Mouse (Mus musculus) kidney, embryonic 15.5 days (tissue): ENCODE results near the gene Mri1. TPM values are rescaled to one million over a fixed set of nuclear protein-coding genes. Genes with fewer than 3 reads are reported as not detected.
A peak's percentile ranks its signal among the peaks of the same experiment; 100 is the strongest.

Experiments used
- ATAC-seq: fragments of 200-750 bp; cut with Nextera tagmentation; replicated peaks from 2 replicates; pipeline ENCODE4 v1.8.0; 2017; ENCODE audit warnings: moderate TSS enrichment; ENCODE audit not compliant: low FRiP score
- H3K27ac ChIP-seq: fragments of 300-500 bp; sonication (generic); 2 replicates; pipeline ENCODE4 v1.5.1; 2015; ENCODE audit warnings: mild to moderate bottlenecking, inconsistent platforms
- H3K27me3 ChIP-seq: fragments of 300-500 bp; sonication (generic); 2 replicates; pipeline ENCODE4 v1.6.1; 2015; ENCODE audit warnings: inconsistent platforms
- H3K36me3 ChIP-seq: fragments of 300-500 bp; sonication (generic); 2 replicates; pipeline ENCODE4 v1.6.1; 2015; ENCODE audit warnings: inconsistent platforms
- H3K4me1 ChIP-seq: fragments of 300-500 bp; sonication (generic); 2 replicates; pipeline ENCODE4 v1.6.1; 2015; ENCODE audit warnings: inconsistent platforms
- H3K4me2 ChIP-seq: fragments of 300-500 bp; sonication (generic); 2 replicates; pipeline ENCODE4 v1.6.1; 2015; ENCODE audit warnings: moderate library complexity, mild to moderate bottlenecking, inconsistent platforms
- H3K4me3 ChIP-seq: fragments of 300-500 bp; sonication (generic); replicated peaks from 2 replicates; pipeline ENCODE4 v1.5.1; 2015; ENCODE audit warnings: mild to moderate bottlenecking, inconsistent platforms
- H3K9ac ChIP-seq: fragments of 300-500 bp; sonication (generic); 2 replicates; pipeline ENCODE4 v1.6.1; 2015; ENCODE audit warnings: mild to moderate bottlenecking, inconsistent platforms
- H3K9me3 ChIP-seq: fragments of 300-500 bp; sonication (generic); replicated peaks from 2 replicates; pipeline ENCODE4 v1.6.1; 2016; ENCODE audit warnings: inconsistent platforms
- WGBS: fragments of 180-500 bp; shearing (Covaris S2); methylation state at CpG from one replicate; pipeline ENCODE4 v1.1.7; 2015; ENCODE audit warnings: mixed read lengths; 5-methylcytosine and 5-hydroxymethylcytosine counted together
- polyA plus RNA-seq: library from polyadenylated mRNA; unstranded; fragments of >200 nt; fragmentation: Nextera tagmentation; extraction: Ambion mirVana; gene quantifications from 2 replicates; pipeline ENCODE4 v1.2.1, GENCODE M21; 2015

Gene Mri1
- polyA plus RNA-seq, 1 experiment from 2014 or later: 77.8 TPM

DNA sequence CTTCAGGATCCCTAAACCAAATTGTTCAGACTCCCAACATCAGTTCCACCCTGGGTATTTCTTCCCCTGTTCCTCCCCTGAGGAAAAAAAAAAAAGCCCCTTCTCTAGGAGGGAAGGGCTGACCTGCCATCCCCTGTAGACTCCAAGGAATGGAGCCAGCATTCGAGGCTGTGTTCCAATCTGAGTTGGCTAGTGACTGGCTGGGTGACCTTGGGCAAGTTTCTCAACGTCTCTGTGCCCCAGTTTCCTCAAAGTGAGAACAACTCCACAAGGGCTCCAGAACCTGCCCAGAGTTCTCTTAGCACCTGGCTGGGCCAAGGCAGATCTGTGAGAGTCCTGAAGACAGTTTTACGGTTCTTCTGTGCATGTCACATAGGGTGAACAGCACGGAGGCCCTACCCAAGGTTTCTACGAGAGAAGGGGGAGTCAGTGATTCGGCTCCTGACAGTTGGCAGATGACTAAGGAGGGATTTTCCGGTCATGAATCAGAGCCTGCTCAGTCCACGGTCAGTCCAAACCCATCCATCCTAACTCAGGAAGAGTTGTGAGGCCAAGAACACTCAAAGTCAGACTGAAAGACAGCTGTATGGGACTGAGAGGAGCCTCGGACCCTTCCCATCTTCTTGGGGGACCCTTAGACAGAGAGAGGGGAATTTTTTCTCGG lies 21.2 kb downstream of the Mri1 start:
- WGBS: 9% methylated on average over 10 of the region's 10 CpGs
- Histone ChIP-seq H3K27me3 (no peaks in the 10 kb centered on the region), H3K4me1 (peaks cover 20% of the 10 kb centered on the region), H3K27ac (peak overlapping the region; percentile 77), H3K9ac (peak overlapping the region; percentile 96), H3K9me3 (no peaks in the 10 kb centered on the region), H3K36me3 (peaks cover 41% of the 10 kb centered on the region), H3K4me2 (peak overlapping the region; percentile 75), H3K4me3 (peak overlapping the region; percentile 97)
- ATAC-seq: no peak

DNA sequence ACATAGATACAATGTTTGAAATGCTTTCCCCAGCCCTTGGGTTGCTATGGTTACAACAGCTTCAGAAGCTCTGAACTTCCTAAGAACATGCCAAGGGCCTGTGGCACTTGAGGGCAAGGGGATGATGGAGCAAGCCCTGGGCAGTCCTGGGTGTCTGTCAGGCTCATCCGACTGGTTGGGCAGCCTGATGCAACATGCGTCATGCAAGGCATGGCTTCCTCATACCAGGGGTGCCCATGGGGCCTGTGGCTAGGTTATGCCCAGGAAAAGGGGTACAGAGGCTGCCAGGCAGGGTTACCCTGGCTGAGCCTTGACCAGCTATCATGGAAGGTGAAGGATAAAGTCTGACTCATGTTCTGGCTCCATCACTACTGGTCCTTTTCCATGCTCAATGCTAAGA lies 24.1 kb downstream of the Mri1 start:
- peaks cover 18% of the 10 kb centered on the region for H3K4me1 ChIP-seq
- no peak overlapping the region for H3K4me3 ChIP-seq
- no peak for ATAC-seq
- WGBS: 91% methylated on average over 2 of the region's 2 CpGs
- no peaks in the 10 kb centered on the region for H3K9me3 ChIP-seq
- peaks cover 70% of the 10 kb centered on the region for H3K36me3 ChIP-seq
- H3K27ac ChIP-seq: no peak overlapping the region
- H3K4me2 ChIP-seq: no peak overlapping the region
- no peak overlapping the region for H3K9ac ChIP-seq
- no peaks in the 10 kb centered on the region for H3K27me3 ChIP-seq

DNA sequence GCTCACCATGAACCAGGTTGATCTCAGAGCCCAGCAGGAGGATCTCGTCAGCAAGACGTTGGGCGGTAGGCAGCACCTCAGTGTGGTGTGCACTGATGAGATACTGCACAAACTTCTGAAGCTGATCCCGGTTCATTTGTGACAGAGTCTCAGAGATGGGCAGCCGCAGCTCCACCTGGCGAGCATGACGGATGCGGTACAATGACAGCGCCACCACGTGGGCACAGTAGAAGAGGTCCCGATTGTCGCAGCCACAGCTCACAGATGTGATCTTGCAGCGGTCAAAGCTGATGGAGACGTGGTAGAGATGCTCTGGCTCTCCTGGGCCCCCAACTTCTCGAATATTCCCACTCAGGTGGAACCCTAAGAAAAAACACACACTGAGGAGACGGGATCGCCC lies 26.4 kb downstream of the Mri1 start:
- ATAC-seq: no peak
- Histone ChIP-seq H3K4me3 (no peak overlapping the region), H3K36me3 (peaks cover 93% of the 10 kb centered on the region), H3K9me3 (no peaks in the 10 kb centered on the region), H3K4me1 (peaks cover 5% of the 10 kb centered on the region), H3K27me3 (no peaks in the 10 kb centered on the region), H3K9ac (no peak overlapping the region), H3K4me2 (no peak overlapping the region), H3K27ac (no peak overlapping the region)
- WGBS: 82% methylated on average over 17 of the region's 17 CpGs

DNA sequence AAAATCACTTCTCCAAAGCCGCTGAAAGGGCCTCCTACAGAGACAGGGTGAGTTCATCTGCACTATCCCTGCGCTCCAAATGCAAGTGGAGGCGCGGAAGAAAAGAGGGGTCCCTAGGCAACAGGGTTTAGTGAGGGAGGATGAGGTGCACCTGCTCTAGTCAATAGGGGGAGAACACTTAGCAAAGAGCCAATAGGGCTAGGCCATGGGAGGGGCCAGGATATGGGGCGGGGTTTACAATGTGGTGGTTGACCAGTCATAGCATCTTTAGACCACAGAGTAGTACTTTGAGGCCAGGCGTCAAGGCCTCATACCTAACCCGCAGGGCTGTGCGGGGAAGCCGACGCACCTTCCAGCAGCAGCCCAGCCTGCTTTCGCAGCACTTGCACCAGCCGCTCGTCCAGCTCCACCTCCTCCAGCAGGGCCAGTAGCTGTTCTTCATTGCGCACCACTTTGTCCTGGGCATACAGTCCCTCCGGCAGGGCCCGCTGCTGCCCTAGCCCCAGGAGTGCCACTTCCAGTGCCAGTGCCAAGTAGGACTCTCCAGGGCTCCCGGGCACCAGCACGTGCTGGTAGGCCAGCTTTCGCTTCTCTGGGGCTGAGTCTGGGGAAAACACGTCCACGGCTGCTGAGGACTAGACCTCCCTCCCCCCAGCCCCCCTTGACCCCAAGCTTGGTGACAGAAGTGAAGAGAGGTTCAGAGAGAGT lies 33.6 kb downstream of the Mri1 start:
- H3K27me3 ChIP-seq: no peaks in the 10 kb centered on the region
- no peaks in the 10 kb centered on the region for H3K4me1 ChIP-seq
- H3K9ac ChIP-seq: no peak overlapping the region
- 85% methylated on average over 21 of the region's 21 CpGs for WGBS
- H3K4me2 ChIP-seq: no peak overlapping the region
- ATAC-seq: no peak; the same call in 1 of the 2 replicates
- no peak overlapping the region for H3K4me3 ChIP-seq
- no peaks in the 10 kb centered on the region for H3K9me3 ChIP-seq
- H3K36me3 ChIP-seq: peaks cover 96% of the 10 kb centered on the region
- H3K27ac ChIP-seq: no peak overlapping the region

DNA sequence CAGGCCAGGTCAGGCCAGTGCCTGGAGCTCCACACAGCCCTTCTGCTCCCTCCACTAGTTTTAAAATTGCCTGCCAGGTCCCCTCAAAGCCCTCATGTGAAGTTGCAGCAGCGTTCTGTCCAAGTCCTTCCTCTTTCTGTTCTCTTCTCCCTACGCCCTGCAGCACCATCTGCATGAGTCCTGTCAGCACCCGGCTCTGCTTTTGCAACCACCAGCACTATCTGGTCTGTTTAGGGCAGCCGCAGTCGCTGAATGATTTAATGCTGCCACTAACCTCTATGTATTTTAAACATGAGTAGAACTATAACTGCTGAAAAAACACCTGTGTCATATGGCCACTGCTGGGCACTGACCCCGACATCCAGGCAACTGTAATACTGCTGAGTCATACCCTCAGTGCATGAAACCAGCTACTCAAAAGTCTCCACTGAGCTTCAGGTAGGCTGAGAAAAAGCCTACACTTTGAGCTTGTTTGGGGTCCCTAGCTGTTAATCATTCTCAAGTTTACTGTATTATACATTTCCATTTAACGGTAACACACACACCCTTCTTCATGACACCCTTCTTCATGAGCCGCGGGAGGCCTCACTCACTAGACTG lies 34.5 kb downstream of the Mri1 start:
- Histone ChIP-seq H3K9ac (no peak overlapping the region), H3K27me3 (no peaks in the 10 kb centered on the region), H3K4me2 (no peak overlapping the region), H3K4me3 (no peak overlapping the region), H3K9me3 (no peaks in the 10 kb centered on the region), H3K4me1 (no peaks in the 10 kb centered on the region), H3K36me3 (peaks cover 96% of the 10 kb centered on the region), H3K27ac (no peak overlapping the region)
- 89% methylated on average over 9 of the region's 9 CpGs for WGBS
- ATAC-seq: no peak

DNA sequence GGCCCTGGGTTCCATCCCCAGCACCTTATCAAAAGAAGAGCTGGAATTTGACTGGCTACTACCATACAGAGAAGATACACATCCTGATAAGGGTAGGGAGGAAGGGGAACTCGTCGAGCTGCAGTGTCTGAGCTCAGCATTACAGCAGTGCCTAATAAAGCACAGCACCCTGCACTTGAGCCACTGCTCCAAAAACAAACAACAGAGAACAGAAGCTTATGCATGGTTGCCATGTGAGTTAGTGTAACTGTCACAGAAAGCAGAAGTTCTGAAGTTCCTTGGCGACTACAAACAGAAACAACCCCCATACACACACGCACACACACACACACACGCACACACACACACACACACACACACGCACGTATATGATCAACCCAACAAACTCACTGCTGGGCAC lies 37.0 kb downstream of the Mri1 start:
- H3K4me2 ChIP-seq: no peak overlapping the region
- H3K4me3 ChIP-seq: no peak overlapping the region
- WGBS: 85% methylated on average over 7 of the region's 7 CpGs
- no peak for ATAC-seq
- peaks cover 96% of the 10 kb centered on the region for H3K36me3 ChIP-seq
- no peaks in the 10 kb centered on the region for H3K4me1 ChIP-seq
- no peaks in the 10 kb centered on the region for H3K27me3 ChIP-seq
- H3K9ac ChIP-seq: no peak overlapping the region
- no peaks in the 10 kb centered on the region for H3K9me3 ChIP-seq
- no peak overlapping the region for H3K27ac ChIP-seq

DNA sequence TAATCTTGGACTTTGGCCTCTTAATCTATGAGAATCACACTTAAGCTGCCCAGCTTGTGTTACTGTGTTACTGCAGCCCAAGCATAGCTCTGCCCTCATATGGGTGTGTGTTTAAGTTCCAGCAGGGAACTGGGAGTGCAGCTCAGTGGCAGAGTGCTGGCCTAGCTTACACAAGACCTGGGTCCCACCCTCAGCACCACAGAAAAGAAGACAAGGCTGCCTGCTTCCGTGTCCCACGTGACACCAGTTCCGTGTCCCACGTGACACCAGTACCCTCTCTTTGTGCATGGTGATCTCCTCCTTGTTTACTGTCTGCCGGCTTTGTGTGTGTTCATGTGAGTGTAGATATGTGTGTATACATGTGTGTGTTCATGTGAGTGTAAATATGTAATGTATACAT lies 39.0 kb downstream of the Mri1 start:
- H3K27me3 ChIP-seq: no peaks in the 10 kb centered on the region
- peaks cover 94% of the 10 kb centered on the region for H3K36me3 ChIP-seq
- ATAC-seq: no peak
- no peak overlapping the region for H3K27ac ChIP-seq
- H3K9ac ChIP-seq: no peak overlapping the region
- H3K4me1 ChIP-seq: no peaks in the 10 kb centered on the region
- 95% methylated on average over 5 of the region's 5 CpGs for WGBS
- H3K9me3 ChIP-seq: no peaks in the 10 kb centered on the region
- H3K4me3 ChIP-seq: no peak overlapping the region
- H3K4me2 ChIP-seq: no peak overlapping the region

DNA sequence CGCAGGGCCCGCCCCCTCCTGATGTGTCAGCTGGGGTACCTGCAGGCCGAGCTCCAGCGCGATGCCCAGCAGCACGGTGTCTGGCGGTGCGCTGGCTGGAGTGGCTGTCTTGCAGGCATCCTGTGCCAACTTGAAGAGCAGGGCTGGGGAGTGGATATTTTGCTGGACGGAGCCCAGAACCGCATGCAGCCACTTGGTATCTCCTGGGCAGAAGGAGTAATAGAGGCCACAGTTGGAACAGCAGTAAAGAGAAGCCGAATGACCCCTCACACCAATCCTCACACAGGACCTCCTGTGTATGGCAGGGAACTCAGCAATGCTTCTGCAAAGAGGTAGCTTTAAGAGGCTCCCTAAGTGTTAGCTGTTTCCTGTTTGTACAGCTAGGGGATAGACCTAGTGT lies 39.9 kb downstream of the Mri1 start:
- 97% methylated on average over 11 of the region's 11 CpGs for WGBS
- Histone ChIP-seq H3K4me2 (no peak overlapping the region), H3K27ac (no peak overlapping the region), H3K36me3 (peaks cover 94% of the 10 kb centered on the region), H3K27me3 (no peaks in the 10 kb centered on the region), H3K9me3 (no peaks in the 10 kb centered on the region), H3K9ac (no peak overlapping the region), H3K4me1 (no peaks in the 10 kb centered on the region), H3K4me3 (no peak overlapping the region)
- ATAC-seq: no peak

DNA sequence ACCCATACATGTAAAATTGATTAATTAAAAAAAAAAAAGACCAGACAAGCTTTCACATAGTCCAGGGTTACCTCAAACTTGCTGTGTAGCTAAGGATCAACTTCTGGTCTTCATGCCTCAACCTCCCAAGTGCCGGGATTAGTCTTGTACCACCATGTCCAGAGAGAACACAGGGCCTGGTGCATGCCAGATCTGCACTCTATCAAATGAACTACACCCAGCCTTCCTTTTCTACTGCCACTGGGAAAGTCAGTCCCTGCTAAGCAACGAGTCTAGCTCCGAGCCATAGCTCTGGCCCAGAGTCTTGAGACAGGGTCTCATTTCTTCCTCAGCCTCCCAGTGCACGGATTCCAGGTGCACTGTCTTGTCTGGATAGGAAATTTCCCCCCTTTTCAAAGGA lies 43.8 kb downstream of the Mri1 start:
- no peaks in the 10 kb centered on the region for H3K9me3 ChIP-seq
- H3K4me3 ChIP-seq: no peak overlapping the region
- H3K36me3 ChIP-seq: peaks cover 94% of the 10 kb centered on the region
- H3K27ac ChIP-seq: no peak overlapping the region
- ATAC-seq: no peak
- 91% methylated on average over 4 of the region's 4 CpGs for WGBS
- H3K27me3 ChIP-seq: no peaks in the 10 kb centered on the region
- no peak overlapping the region for H3K4me2 ChIP-seq
- peaks cover 24% of the 10 kb centered on the region for H3K4me1 ChIP-seq
- H3K9ac ChIP-seq: no peak overlapping the region

DNA sequence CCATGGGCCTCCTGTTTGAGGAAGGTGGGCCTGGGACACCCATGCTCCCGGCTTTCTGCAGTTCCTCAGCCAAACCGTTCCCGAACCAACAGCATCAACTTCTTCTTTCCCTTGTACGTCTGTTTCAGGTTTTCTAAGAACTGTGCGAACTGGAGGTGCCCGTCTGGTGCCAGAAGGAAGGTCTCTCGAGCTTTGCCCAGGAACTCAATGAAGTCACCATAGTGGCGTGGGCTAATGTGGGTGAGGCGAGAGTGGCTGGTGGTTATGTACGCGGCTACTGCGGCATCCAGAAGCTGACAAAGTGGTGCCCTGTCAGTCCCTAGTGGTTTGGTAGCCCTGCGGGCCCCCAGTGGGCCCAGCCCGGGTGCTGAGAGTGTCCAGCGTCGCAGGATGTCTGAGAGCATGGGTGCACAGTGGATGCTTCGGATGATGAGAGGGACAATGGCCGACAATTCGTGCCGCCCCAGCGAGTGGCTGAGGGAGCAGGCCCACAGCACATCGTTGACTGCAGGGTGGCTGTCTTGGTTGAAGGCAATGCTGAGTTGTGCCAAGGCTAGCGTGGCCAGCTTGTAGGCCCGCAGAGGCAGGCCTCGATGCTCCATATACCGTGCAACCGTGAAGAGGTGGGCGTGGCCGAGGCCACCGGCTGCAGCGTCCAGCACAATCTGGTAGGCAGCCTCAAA lies 45.1 kb downstream of the Mri1 start:
- Histone ChIP-seq H3K9me3 (no peaks in the 10 kb centered on the region), H3K27me3 (no peaks in the 10 kb centered on the region), H3K4me3 (no peak overlapping the region), H3K9ac (no peak overlapping the region), H3K27ac (no peak overlapping the region), H3K36me3 (peaks cover 82% of the 10 kb centered on the region), H3K4me2 (no peak overlapping the region), H3K4me1 (peaks cover 36% of the 10 kb centered on the region)
- ATAC-seq: no peak
- WGBS: 91% methylated on average over 31 of the region's 31 CpGs

DNA sequence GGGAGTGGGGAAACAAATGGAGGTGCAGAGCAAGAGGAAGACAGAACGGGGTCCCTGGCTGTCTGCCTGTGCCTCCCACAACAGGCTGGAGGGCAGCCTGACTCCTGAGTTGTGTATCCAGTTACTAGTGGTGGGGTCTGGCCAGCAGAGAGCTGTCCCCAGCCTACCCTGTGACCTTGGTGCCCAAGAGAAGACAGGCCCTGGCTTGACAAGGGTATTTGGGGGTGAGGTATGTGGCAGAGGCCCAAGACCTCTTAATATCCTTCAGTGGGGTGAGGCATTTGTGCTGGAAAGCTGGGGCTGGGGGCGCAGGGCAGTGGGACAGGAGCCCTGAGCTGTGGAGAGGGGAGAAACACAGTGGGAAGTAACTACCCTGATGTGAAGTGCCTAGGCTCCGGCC lies 45.9 kb downstream of the Mri1 start:
- ATAC-seq: no peak

DNA sequence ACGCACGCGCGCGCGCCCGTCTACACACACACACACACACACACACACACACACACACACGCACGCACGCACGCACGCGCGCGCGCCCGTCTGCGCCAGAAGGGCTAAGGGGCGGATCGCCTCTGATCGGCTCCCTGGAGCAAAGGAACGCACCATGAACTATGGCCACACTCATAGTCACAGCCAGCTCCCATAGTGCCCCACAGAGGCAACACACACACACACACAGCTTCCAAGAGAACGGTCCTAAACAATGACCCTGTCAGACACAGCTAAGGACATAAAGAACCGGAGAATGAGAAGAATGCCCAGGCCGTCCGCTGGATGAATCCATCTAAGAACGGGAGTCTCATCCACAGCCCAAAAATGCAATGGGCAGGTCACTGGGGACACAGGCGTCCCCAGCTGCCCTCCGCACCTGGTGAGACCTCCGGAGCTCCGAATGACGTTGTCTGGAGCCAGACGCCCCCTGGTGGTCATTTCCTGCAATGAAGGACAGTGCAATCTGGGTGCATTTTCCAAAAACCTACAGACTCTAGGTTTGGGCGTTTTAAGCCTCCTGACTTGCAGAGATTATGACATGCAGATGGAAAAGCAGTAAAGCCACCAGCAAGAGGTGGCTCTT lies 46.8 kb downstream of the Mri1 start:
- Histone ChIP-seq H3K4me1 (peaks cover 36% of the 10 kb centered on the region), H3K4me2 (no peak overlapping the region; the same call in 1 of the 2 replicates), H3K36me3 (peaks cover 76% of the 10 kb centered on the region), H3K27ac (no peak overlapping the region), H3K27me3 (no peaks in the 10 kb centered on the region), H3K9me3 (no peaks in the 10 kb centered on the region), H3K4me3 (no peak overlapping the region), H3K9ac (no peak overlapping the region; the same call in 1 of the 2 replicates)
- WGBS: 65% methylated on average over 34 of the region's 34 CpGs
- no peak for ATAC-seq

More for the DNA sequence above, 45.9 kb downstream of the Mri1 start:
- no peak overlapping the region for H3K4me3 ChIP-seq
- H3K4me1 ChIP-seq: peaks cover 36% of the 10 kb centered on the region
- WGBS: 83% methylated on average over 3 of the region's 3 CpGs
- H3K4me2 ChIP-seq: no peak overlapping the region
- no peak overlapping the region for H3K9ac ChIP-seq
- H3K27me3 ChIP-seq: no peaks in the 10 kb centered on the region
- H3K36me3 ChIP-seq: peaks cover 77% of the 10 kb centered on the region
- H3K9me3 ChIP-seq: no peaks in the 10 kb centered on the region
- H3K27ac ChIP-seq: no peak overlapping the region
